Mouse (Mus musculus): ENCODE measurements around the gene Mtif3. TPM values are rescaled to one million over a fixed set of nuclear protein-coding genes. Genes with fewer than 3 reads are reported as not detected.

Gene Mtif3
- polyA plus RNA-seq, 1 experiment from 2014 or later, result 12.5 TPM

DNA sequence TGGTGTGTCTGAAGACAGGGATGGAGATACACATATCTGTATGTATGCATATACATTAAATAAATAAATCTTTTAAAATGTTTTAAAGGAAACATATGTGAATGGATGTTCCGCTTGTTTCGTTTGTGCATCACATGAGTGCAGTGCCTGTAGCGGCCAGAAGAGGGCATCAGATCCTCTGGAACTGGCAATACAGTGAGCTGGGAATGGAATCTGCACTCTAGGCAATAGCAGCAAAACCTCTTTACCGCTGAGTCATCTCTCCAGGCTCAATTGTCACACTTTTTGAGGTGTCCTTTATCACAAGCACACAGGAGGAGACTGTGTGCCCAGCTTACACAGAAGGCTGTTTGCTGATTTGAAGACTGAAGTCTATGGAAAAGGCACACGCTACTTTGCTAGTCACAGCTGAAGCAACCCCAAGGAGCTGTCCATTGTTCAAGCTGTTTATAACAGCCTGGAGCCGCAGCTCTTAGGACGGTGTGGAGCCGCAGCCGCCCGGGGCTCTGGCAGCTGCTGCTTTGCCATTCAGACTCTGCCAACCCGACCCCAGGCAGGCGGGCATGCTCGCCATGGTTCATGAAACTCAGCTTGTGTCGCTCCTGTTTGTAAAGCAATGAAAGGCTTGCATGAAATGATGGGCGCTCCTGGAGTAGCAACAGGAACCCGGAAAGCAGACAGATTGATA lies 24.3 kb downstream of the Mtif3 start:
- Histone ChIP-seq H3K27me3 (ENCODE audit: insufficient read depth, low read length) (no peaks in the 10 kb centered on the region), H3K9ac (replicated peaks) (no peak overlapping the region), H3K4me2 (ENCODE audit: low read depth, low read length) (no peak overlapping the region), H3K4me1 (ENCODE audit: insufficient read depth) (no peaks in the 10 kb centered on the region), H3K4me3 (ENCODE audit: low read depth, low read length) (no peak overlapping the region), H3K27ac (ENCODE audit: low read depth) (no peak overlapping the region), H3K9me3 (ENCODE audit: low read length) (no peaks in the 10 kb centered on the region), H3K36me3 (replicated peaks; ENCODE audit: insufficient read depth, low read length) (no peaks in the 10 kb centered on the region)
- ATAC-seq (0 out of 2 replicates have a peak, but pooled peaks have one; percentile 7), DNase-seq (no peak)
- TF ChIP-seq CTCF (IDR thresholded peaks at IDR 0.05; ENCODE audit: low read depth), result peak; percentile 57
- TF ChIP-seq EP300 (IDR thresholded peaks at IDR 0.05; ENCODE audit: low read depth), result no peak
- 83% methylated on average over 16 of the region's 16 CpGs for WGBS (ENCODE audit: insufficient replicate concordance)

DNA sequence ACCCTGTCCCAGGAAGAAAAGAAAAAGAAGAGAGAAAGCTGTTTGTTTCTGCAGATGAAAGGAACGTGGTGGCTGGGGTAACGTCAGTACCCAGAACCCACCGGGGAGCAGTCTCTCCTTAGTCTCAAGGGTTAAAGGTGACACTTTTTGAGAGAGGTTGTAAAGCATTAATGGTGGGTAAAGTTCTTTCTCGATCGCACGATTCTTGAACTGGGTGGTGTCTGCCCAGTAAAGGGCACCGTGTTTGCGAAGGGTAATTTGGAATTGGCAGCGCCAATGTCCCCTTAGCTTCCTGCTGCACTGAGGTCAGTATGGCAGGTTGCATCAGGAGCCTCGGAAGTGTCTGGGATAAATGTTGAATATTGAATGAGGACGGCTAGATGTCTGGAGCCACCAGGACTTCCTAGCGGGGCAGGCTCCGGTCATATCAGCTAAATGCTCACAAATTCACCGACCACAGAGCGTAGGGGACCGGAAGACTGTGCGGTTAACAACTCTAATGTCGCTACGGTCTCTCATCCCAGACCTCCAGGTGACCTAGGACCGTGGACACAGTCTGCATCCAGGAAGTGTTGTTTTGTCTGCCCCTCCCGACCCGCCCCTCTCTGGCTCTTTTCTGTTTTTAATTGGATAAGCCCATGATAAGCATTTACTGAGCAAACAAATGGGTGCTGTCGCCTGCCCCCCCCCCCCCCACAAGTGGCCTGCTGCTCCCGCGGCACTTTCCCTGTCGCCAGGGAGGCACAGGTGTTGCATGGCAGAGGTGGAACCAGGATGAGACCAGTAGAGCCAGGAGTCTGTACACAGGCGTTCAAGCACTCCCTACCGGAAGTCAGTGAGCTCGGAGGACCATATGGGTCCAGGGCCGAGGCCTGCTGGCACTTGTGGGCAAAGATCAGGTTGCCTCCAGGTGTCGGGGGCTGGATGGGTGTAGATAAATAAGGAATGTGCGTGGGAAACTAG lies 25.8 kb downstream of the Mtif3 start:
- no peaks in the 10 kb centered on the region for H3K9me3 ChIP-seq (ENCODE audit: low read length)
- no peaks in the 10 kb centered on the region for H3K27me3 ChIP-seq (ENCODE audit: insufficient read depth, low read length)
- TF ChIP-seq CTCF (IDR thresholded peaks at IDR 0.05; ENCODE audit: low read depth) (no peak), EP300 (IDR thresholded peaks at IDR 0.05; ENCODE audit: low read depth) (no peak)
- 73% methylated on average over 32 of the region's 32 CpGs for WGBS (ENCODE audit: insufficient replicate concordance)
- no peak for DNase-seq
- H3K4me3 ChIP-seq (ENCODE audit: low read depth, low read length), result no peak overlapping the region
- H3K4me1 ChIP-seq (ENCODE audit: insufficient read depth), result no peaks in the 10 kb centered on the region
- H3K4me2 ChIP-seq (ENCODE audit: low read depth, low read length), result no peak overlapping the region
- no peaks in the 10 kb centered on the region for H3K36me3 ChIP-seq (replicated peaks; ENCODE audit: insufficient read depth, low read length)
- H3K9ac ChIP-seq (replicated peaks), result no peak overlapping the region
- no peak overlapping the region for H3K27ac ChIP-seq (ENCODE audit: low read depth)
- no peak for ATAC-seq

GRCm38 (mm10) chr5:146933466-146933865 lies 30.1 kb downstream of the Mtif3 start:
- Histone ChIP-seq H3K9ac (replicated peaks) (no peak overlapping the region), H3K4me1 (ENCODE audit: insufficient read depth) (no peaks in the 10 kb centered on the region), H3K4me2 (ENCODE audit: low read depth, low read length) (no peak overlapping the region), H3K27ac (ENCODE audit: low read depth) (no peak overlapping the region), H3K27me3 (ENCODE audit: insufficient read depth, low read length) (no peaks in the 10 kb centered on the region), H3K36me3 (replicated peaks; ENCODE audit: insufficient read depth, low read length) (no peaks in the 10 kb centered on the region), H3K9me3 (ENCODE audit: low read length) (no peaks in the 10 kb centered on the region), H3K4me3 (ENCODE audit: low read depth, low read length) (no peak overlapping the region)
- DNase-seq (no peak), ATAC-seq (no peak)
- WGBS (ENCODE audit: insufficient replicate concordance), result 65% methylated on average over 11 of the region's 12 CpGs
- TF ChIP-seq CTCF (IDR thresholded peaks at IDR 0.05; ENCODE audit: low read depth) (no peak), EP300 (IDR thresholded peaks at IDR 0.05; ENCODE audit: low read depth) (no peak)

DNA sequence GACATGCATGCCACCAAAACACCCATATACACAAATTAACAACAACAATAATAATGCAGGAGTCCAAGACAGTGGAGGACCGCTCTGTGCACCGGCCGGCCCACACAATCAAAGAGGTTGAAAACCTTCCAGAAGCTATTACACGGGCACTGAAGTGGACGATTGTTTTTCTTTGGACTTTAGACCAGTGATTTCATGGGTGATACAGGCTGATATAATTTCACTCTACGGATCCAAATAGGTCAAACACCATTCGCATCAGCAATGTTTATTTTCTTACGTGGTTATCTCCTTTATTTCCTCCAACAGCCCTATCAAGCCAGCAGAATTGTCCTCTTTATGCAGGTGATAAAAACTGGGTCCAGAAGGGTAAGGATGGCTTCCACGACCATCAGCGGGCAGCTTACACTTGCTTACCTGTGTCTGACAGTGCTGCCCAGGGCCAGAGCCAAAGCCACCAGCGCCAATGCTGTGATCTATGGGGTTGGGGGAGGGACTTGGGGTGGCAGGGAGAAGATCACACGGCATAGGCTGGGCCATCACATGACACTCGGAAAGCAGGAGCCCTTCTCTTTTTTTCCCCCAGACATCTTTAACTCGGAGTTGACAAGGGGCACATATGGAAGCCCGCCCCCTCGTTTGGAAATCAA lies 31.6 kb downstream of the Mtif3 start:
- no peak for TF ChIP-seq CTCF (IDR thresholded peaks at IDR 0.05; ENCODE audit: low read depth)
- TF ChIP-seq EP300 (IDR thresholded peaks at IDR 0.05; ENCODE audit: low read depth), result no peak
- H3K27me3 ChIP-seq (ENCODE audit: insufficient read depth, low read length), result no peaks in the 10 kb centered on the region
- H3K9ac ChIP-seq (replicated peaks), result no peak overlapping the region
- no peaks in the 10 kb centered on the region for H3K9me3 ChIP-seq (ENCODE audit: low read length)
- no peaks in the 10 kb centered on the region for H3K36me3 ChIP-seq (replicated peaks; ENCODE audit: insufficient read depth, low read length)
- DNase-seq (no peak), ATAC-seq (no peak)
- H3K4me2 ChIP-seq (ENCODE audit: low read depth, low read length), result no peak overlapping the region
- 68% methylated on average over 16 of the region's 16 CpGs for WGBS (ENCODE audit: insufficient replicate concordance)
- no peak overlapping the region for H3K4me3 ChIP-seq (ENCODE audit: low read depth, low read length)
- no peak overlapping the region for H3K27ac ChIP-seq (ENCODE audit: low read depth)
- no peaks in the 10 kb centered on the region for H3K4me1 ChIP-seq (ENCODE audit: insufficient read depth)

DNA sequence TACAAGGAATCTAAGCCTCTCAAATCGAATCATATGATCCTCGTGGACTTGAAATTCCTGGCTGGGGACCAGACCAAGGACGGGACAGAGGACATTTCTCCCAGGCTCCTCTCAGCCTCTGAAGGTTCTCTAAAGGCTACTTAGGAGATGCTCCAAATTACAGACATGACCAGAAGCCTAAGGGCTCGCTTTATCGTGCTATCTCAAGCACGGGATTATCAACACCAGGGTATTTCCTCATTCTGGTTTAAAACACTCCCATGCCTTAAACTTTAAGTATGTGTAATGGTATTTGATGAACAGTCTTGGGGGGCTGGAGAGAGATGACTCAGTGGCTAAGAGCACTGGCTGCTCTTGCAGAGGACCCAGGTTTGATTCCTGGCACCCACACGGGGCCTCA lies 32.2 kb downstream of the Mtif3 start:
- ATAC-seq (no peak), DNase-seq (no peak)
- no peak overlapping the region for H3K9ac ChIP-seq (replicated peaks)
- no peak for TF ChIP-seq CTCF (IDR thresholded peaks at IDR 0.05; ENCODE audit: low read depth)
- TF ChIP-seq EP300 (IDR thresholded peaks at IDR 0.05; ENCODE audit: low read depth), result no peak
- H3K4me2 ChIP-seq (ENCODE audit: low read depth, low read length), result no peak overlapping the region
- no peaks in the 10 kb centered on the region for H3K9me3 ChIP-seq (ENCODE audit: low read length)
- 74% methylated on average over 7 of the region's 7 CpGs for WGBS (ENCODE audit: insufficient replicate concordance)
- H3K27me3 ChIP-seq (ENCODE audit: insufficient read depth, low read length), result no peaks in the 10 kb centered on the region
- no peaks in the 10 kb centered on the region for H3K36me3 ChIP-seq (replicated peaks; ENCODE audit: insufficient read depth, low read length)
- no peak overlapping the region for H3K27ac ChIP-seq (ENCODE audit: low read depth)
- H3K4me3 ChIP-seq (ENCODE audit: low read depth, low read length), result no peak overlapping the region
- H3K4me1 ChIP-seq (ENCODE audit: insufficient read depth), result no peaks in the 10 kb centered on the region

DNA sequence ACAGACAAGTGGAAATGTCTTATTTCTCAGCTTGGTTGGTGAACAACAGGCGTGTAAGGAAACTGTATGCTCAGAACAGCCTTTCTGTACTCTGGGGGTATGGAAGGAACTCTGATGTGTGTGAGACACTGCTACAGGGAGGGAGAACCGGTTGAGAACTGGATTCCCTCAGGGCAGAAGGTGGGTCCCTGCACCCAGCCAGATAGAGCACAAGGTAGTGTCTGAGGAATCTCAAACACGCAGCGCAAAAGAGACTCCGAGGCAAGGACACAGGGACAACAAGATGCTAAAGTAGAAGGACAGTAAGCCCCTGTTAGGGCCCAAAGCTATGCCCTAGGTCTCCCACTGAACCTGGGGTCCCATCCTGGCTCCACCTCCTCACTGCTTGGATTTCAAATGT lies 36.9 kb downstream of the Mtif3 start:
- no peak for ATAC-seq
- Histone ChIP-seq H3K36me3 (replicated peaks; ENCODE audit: insufficient read depth, low read length) (no peaks in the 10 kb centered on the region), H3K9me3 (ENCODE audit: low read length) (no peaks in the 10 kb centered on the region), H3K4me2 (ENCODE audit: low read depth, low read length) (no peak overlapping the region), H3K4me1 (ENCODE audit: insufficient read depth) (no peaks in the 10 kb centered on the region), H3K27me3 (ENCODE audit: insufficient read depth, low read length) (no peaks in the 10 kb centered on the region), H3K4me3 (ENCODE audit: low read depth, low read length) (no peak overlapping the region), H3K27ac (ENCODE audit: low read depth) (no peak overlapping the region), H3K9ac (replicated peaks) (no peak overlapping the region)
- no peak for DNase-seq
- no peak for TF ChIP-seq CTCF (IDR thresholded peaks at IDR 0.05; ENCODE audit: low read depth)
- TF ChIP-seq EP300 (IDR thresholded peaks at IDR 0.05; ENCODE audit: low read depth), result no peak
- WGBS (ENCODE audit: insufficient replicate concordance), result 79% methylated on average over 5 of the region's 5 CpGs
